8 mouse cellular contexts compared by ENCODE assay signal in genomic region chr4:106749699-106750098, GRCm38 (mm10). TPM values are rescaled to one million over a fixed set of nuclear protein-coding genes. Genes with fewer than 3 reads are reported as not detected.
DNase-seq lines count a peak whose midpoint lies in the region; ATAC-seq and TF ChIP-seq lines count a peak whose summit lies in the region.

No protein-coding gene starts in this region.

- peak overlapping the region; percentile 38 for H3K4me2 ChIP-seq in forebrain, embryonic 13.5 days
- 0 out of 2 replicates have a peak overlapping the region, but pooled peaks have one; percentile 21 for H3K4me2 ChIP-seq in heart, postnatal 0 days (ENCODE audit: low read depth, low read length)
- no peak overlapping the region for H3K4me2 ChIP-seq in liver, embryonic 15.5 days
- peak overlapping the region; percentile 38 for H3K4me2 ChIP-seq in neural tube, embryonic 14.5 days (ENCODE audit: low read depth, low read length)

- no peaks in the 10 kb centered on the region for H3K27me3 ChIP-seq in ES-Bruce4 (ENCODE audit: control insufficient read depth, insufficient read depth, low read length, poor library complexity, severe bottlenecking)
- no peaks in the 10 kb centered on the region for H3K27me3 ChIP-seq in forebrain, embryonic 13.5 days
- no peaks in the 10 kb centered on the region for H3K27me3 ChIP-seq in heart, postnatal 0 days (ENCODE audit: control insufficient read depth, insufficient read depth, low read length)
- H3K27me3 ChIP-seq in liver, embryonic 15.5 days: no peaks in the 10 kb centered on the region
- no peaks in the 10 kb centered on the region for H3K27me3 ChIP-seq in neural tube, embryonic 14.5 days (ENCODE audit: control insufficient read depth, insufficient read depth, low read length)

- peak; percentile 73 for TF ChIP-seq CTCF in ES-Bruce4 (IDR thresholded peaks at IDR 0.05; ENCODE audit: low read depth, low read length)
- TF ChIP-seq CTCF in heart, postnatal 0 days (IDR thresholded peaks at IDR 0.05; ENCODE audit: low read depth): peak; percentile 81

- H3K9me3 ChIP-seq in ES-Bruce4 (replicated peaks; ENCODE audit: control insufficient read depth, insufficient read depth, low read length, poor library complexity, severe bottlenecking): no peaks in the 10 kb centered on the region
- no peaks in the 10 kb centered on the region for H3K9me3 ChIP-seq in forebrain, embryonic 13.5 days (replicated peaks)
- H3K9me3 ChIP-seq in heart, postnatal 0 days (replicated peaks; ENCODE audit: control insufficient read depth, low read length): no peaks in the 10 kb centered on the region
- H3K9me3 ChIP-seq in liver, embryonic 15.5 days (replicated peaks): no peaks in the 10 kb centered on the region
- no peaks in the 10 kb centered on the region for H3K9me3 ChIP-seq in neural tube, embryonic 14.5 days (ENCODE audit: control insufficient read depth, low read length)

- ATAC-seq in forebrain, embryonic 13.5 days: peak; percentile 90
- peak; percentile 74 for ATAC-seq in heart, postnatal 0 days (ENCODE audit: insufficient read depth, low read depth)
- ATAC-seq in liver, embryonic 15.5 days (ENCODE audit: insufficient read depth): peak; percentile 41
- peak; percentile 88 for ATAC-seq in neural tube, embryonic 14.5 days (ENCODE audit: low read depth)

- H3K4me1 ChIP-seq in ES-Bruce4 (ENCODE audit: control insufficient read depth, insufficient read depth, low read length): no peaks in the 10 kb centered on the region
- H3K4me1 ChIP-seq in forebrain, embryonic 13.5 days: peaks cover 22% of the 10 kb centered on the region
- 0 out of 2 replicates have a peak, but pooled peaks cover 3% of the 10 kb centered on the region for H3K4me1 ChIP-seq in heart, postnatal 0 days (ENCODE audit: control insufficient read depth, insufficient read depth)
- 0 out of 2 replicates have a peak, but pooled peaks cover 4% of the 10 kb centered on the region for H3K4me1 ChIP-seq in liver, embryonic 15.5 days (replicated peaks)
- H3K4me1 ChIP-seq in neural tube, embryonic 14.5 days (ENCODE audit: control insufficient read depth, insufficient read depth, low read length): 0 out of 2 replicates have a peak, but pooled peaks cover 5% of the 10 kb centered on the region

- H3K36me3 ChIP-seq in ES-Bruce4 (ENCODE audit: control insufficient read depth, insufficient read depth, low read length, poor library complexity, severe bottlenecking): no peaks in the 10 kb centered on the region
- H3K36me3 ChIP-seq in forebrain, embryonic 13.5 days (ENCODE audit: poor library complexity, severe bottlenecking): no peaks in the 10 kb centered on the region
- peaks cover 62% of the 10 kb centered on the region for H3K36me3 ChIP-seq in heart, postnatal 0 days (replicated peaks; ENCODE audit: control insufficient read depth, insufficient read depth, low read length)
- peaks cover 14% of the 10 kb centered on the region for H3K36me3 ChIP-seq in liver, embryonic 15.5 days (replicated peaks)
- H3K36me3 ChIP-seq in neural tube, embryonic 14.5 days (ENCODE audit: control insufficient read depth, insufficient read depth, low read length): no peaks in the 10 kb centered on the region

- peak; percentile 55 for DNase-seq in c-Kit-positive CD71-positive TER-119-positive erythroid progenitor cells, embryonic 14.5 days (ENCODE audit: low spot score)
- peak; percentile 64 for DNase-seq in heart, postnatal 0 days (ENCODE audit: low spot score)
- peak; percentile 81 to 87 for DNase-seq in kidney, postnatal 4 days
- peak; percentile 24 to 31 for DNase-seq in thymus, postnatal 36 days

- TF ChIP-seq POLR2A in ES-Bruce4 (IDR thresholded peaks at IDR 0.05; ENCODE audit: insufficient read depth, low read length): no peak

- TF ChIP-seq EP300 in ES-Bruce4 (IDR thresholded peaks at IDR 0.05; ENCODE audit: insufficient read depth, low read depth, low read length): 0 out of 2 replicates have a peak, but pooled peaks have one; percentile 24
- TF ChIP-seq EP300 in heart, postnatal 0 days (IDR thresholded peaks at IDR 0.05; ENCODE audit: low read depth): no peak

- no peak overlapping the region for H3K4me3 ChIP-seq in ES-Bruce4 (ENCODE audit: low read depth, low read length)
- peak overlapping the region; percentile 20; the same call in 1 of the 2 replicates for H3K4me3 ChIP-seq in forebrain, embryonic 13.5 days
- no peak overlapping the region for H3K4me3 ChIP-seq in heart, postnatal 0 days (ENCODE audit: low read depth, low read length)
- H3K4me3 ChIP-seq in liver, embryonic 15.5 days (replicated peaks): no peak overlapping the region
- H3K4me3 ChIP-seq in neural tube, embryonic 14.5 days (ENCODE audit: low read depth, low read length): no peak overlapping the region

- no peak overlapping the region for H3K27ac ChIP-seq in ES-Bruce4 (ENCODE audit: insufficient read depth, low read length)
- H3K27ac ChIP-seq in forebrain, embryonic 13.5 days: 0 out of 2 replicates have a peak overlapping the region, but pooled peaks have one; percentile 12
- no peak overlapping the region for H3K27ac ChIP-seq in heart, postnatal 0 days (ENCODE audit: low read depth)
- no peak overlapping the region for H3K27ac ChIP-seq in liver, embryonic 15.5 days (replicated peaks)
- no peak overlapping the region for H3K27ac ChIP-seq in neural tube, embryonic 14.5 days (ENCODE audit: low read depth, low read length)

- H3K9ac ChIP-seq in ES-Bruce4 (ENCODE audit: low read depth, poor library complexity, severe bottlenecking): no peak overlapping the region
- H3K9ac ChIP-seq in forebrain, embryonic 13.5 days: 0 out of 2 replicates have a peak overlapping the region, but pooled peaks have one; percentile 3
- no peak overlapping the region for H3K9ac ChIP-seq in heart, postnatal 0 days (replicated peaks; ENCODE audit: low read depth, low read length)
- no peak overlapping the region for H3K9ac ChIP-seq in liver, embryonic 15.5 days
- 0 out of 2 replicates have a peak overlapping the region, but pooled peaks have one; percentile 2 for H3K9ac ChIP-seq in neural tube, embryonic 14.5 days (replicated peaks; ENCODE audit: low read depth, low read length)

- 3% methylated on average over 7 of the region's 7 CpGs for WGBS in forebrain, embryonic 13.5 days
- 5% methylated on average over 7 of the region's 7 CpGs for WGBS in heart, postnatal 0 days
- WGBS in liver, embryonic 15.5 days (ENCODE audit: insufficient replicate concordance): 33% methylated on average over 7 of the region's 7 CpGs
- WGBS in neural tube, embryonic 14.5 days: 2% methylated on average over 7 of the region's 7 CpGs

RNA-seq across cellular contexts. Expression of gene Fam151a, which starts 16.0 kb away (rescaled TPM):
- polyA plus RNA-seq in ES-Bruce4 (2011; ENCODE audit: insufficient read depth, insufficient read length, low read depth, missing spikeins): not detected in 2 replicates
- not detected in 2 replicates for polyA plus RNA-seq in forebrain, embryonic 13.5 days (2015; fragmentation: Nextera tagmentation; extraction: Ambion mirVana)
- 1.7 TPM in 1 of 2 replicates, not detected in the other for total RNA-seq in heart, postnatal 0 days (2014; rRNA removed; ENCODE audit: low replicate concordance)
- 0.10 TPM in 1 of 2 replicates, not detected in the other for polyA plus RNA-seq in heart, postnatal 0 days (2015; fragmentation: Nextera tagmentation; extraction: Ambion mirVana)
- not detected in 2 replicates for polyA plus RNA-seq in liver, embryonic 15.5 days (2015; fragmentation: Nextera tagmentation; extraction: Ambion mirVana)
- not detected in 2 replicates for polyA plus RNA-seq in neural tube, embryonic 14.5 days (2014; fragmentation: Nextera tagmentation; extraction: Ambion mirVana)

RNA-seq across cellular contexts. Expression of gene Mroh7, which starts 19.0 kb away (rescaled TPM):
- 0.24 and 0.51 TPM in 2 replicates for polyA plus RNA-seq in ES-Bruce4 (2011; ENCODE audit: insufficient read depth, insufficient read length, low read depth, missing spikeins)
- polyA plus RNA-seq in forebrain, embryonic 13.5 days (2015; fragmentation: Nextera tagmentation; extraction: Ambion mirVana): 0.20 and 0.80 TPM in 2 replicates
- 0.15 and 2.1 TPM in 2 replicates for total RNA-seq in heart, postnatal 0 days (2014; rRNA removed; ENCODE audit: low replicate concordance)
- 0.33 and 0.43 TPM in 2 replicates for polyA plus RNA-seq in heart, postnatal 0 days (2015; fragmentation: Nextera tagmentation; extraction: Ambion mirVana)
- polyA plus RNA-seq in liver, embryonic 15.5 days (2015; fragmentation: Nextera tagmentation; extraction: Ambion mirVana): 0.12 and 0.13 TPM in 2 replicates
- 1.1 and 1.4 TPM in 2 replicates for polyA plus RNA-seq in neural tube, embryonic 14.5 days (2014; fragmentation: Nextera tagmentation; extraction: Ambion mirVana)

RNA-seq across cellular contexts. Expression of gene Acot11, which starts 55.1 kb away (rescaled TPM):
- 3.8 and 4.7 TPM in 2 replicates for polyA plus RNA-seq in ES-Bruce4 (2011; ENCODE audit: insufficient read depth, insufficient read length, low read depth, missing spikeins)
- polyA plus RNA-seq in forebrain, embryonic 13.5 days (2015; fragmentation: Nextera tagmentation; extraction: Ambion mirVana): 0.63 and 0.94 TPM in 2 replicates
- 18.8 and 34.6 TPM in 2 replicates for total RNA-seq in heart, postnatal 0 days (2014; rRNA removed; ENCODE audit: low replicate concordance)
- 5.8 and 6.2 TPM in 2 replicates for polyA plus RNA-seq in heart, postnatal 0 days (2015; fragmentation: Nextera tagmentation; extraction: Ambion mirVana)
- polyA plus RNA-seq in liver, embryonic 15.5 days (2015; fragmentation: Nextera tagmentation; extraction: Ambion mirVana): 4.7 and 6.4 TPM in 2 replicates
- polyA plus RNA-seq in neural tube, embryonic 14.5 days (2014; fragmentation: Nextera tagmentation; extraction: Ambion mirVana): 1.4 and 1.9 TPM in 2 replicates

Comparison
In these comparisons a context has a peak if more than half of its experiments do, and no peak if none do; other contexts are left out.
1. H3K9ac ChIP-seq: peak in forebrain, embryonic 13.5 days (single experiment) and neural tube, embryonic 14.5 days (single experiment); none in ES-Bruce4 (single experiment), heart, postnatal 0 days (single experiment) and liver, embryonic 15.5 days (single experiment).
2. DNase-seq: peak in every context shown above with its lines; median percentile 84 in kidney, postnatal 4 days; 64 in heart, postnatal 0 days; 55 in c-Kit-positive CD71-positive TER-119-positive erythroid progenitor cells, embryonic 14.5 days; 28 in thymus, postnatal 36 days.
3. Peak in every context shown above with its lines, with median percentiles within 50 percentile points of each other: ATAC-seq.